Mouse (Mus musculus) mesoderm, embryonic 11.5 days (tissue): Measurements from ENCODE around the gene Tubgcp4.

ENCODE experiments used
- DNase-seq: peaks from one replicate; pipeline ENCODE4 v3.0.0-alpha.2; 2012; ENCODE audit warnings: low read depth, low spot score

The Tubgcp4 gene

GRCm38 (mm10) chr2:121195466-121195865 lies 25.0 kb downstream of the Tubgcp4 start:
- no peak for DNase-seq

GRCm38 (mm10) chr2:121204276-121204675 lies 33.8 kb downstream of the Tubgcp4 start:
- no peak for DNase-seq

DNA sequence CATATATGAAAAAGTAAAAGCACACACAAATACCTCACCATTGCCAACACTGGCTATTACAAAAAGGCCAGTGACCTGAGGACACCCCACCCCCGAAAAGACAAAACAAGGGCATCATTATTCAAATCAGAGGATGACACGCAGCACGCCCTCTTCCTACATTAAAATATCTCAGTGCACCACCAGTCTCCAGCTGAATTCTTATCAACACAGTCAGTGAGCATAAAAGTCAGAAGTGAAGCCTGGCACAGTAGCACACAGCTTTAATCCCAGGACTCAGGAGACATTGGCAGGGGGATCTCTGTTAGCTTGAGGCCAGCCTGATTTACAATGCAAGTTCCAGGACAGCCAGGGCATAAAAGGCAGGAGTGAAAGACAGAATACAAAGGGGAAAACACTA lies 36.1 kb downstream of the Tubgcp4 start:
- DNase-seq, result no peak

GRCm38 (mm10) chr2:121214491-121214890 lies 44.0 kb downstream of the Tubgcp4 start:
- no peak for DNase-seq

DNA sequence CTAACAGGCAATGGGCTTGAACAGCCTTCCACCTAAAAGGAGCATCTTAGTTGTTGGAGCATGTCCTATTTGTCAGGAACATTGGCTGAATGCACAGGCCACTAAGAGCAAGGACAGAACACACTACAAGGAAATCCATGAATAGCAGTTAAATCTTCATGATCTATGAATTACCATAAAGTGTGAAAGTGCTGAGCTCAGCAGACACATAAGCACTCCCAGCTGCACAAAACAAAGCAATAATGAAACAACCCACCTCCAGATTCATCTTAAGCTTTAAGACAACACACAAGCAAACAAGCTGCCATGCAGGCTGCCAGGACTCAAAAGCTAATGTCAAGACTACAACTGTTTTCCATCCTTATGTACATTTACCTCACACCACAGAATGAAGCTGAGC lies 48.7 kb downstream of the Tubgcp4 start:
- no peak for DNase-seq

- no peak for DNase-seq
Observed at GRCm38 (mm10) chr2:121219994-121220393, 49.5 kb downstream of the Tubgcp4 start.

DNA sequence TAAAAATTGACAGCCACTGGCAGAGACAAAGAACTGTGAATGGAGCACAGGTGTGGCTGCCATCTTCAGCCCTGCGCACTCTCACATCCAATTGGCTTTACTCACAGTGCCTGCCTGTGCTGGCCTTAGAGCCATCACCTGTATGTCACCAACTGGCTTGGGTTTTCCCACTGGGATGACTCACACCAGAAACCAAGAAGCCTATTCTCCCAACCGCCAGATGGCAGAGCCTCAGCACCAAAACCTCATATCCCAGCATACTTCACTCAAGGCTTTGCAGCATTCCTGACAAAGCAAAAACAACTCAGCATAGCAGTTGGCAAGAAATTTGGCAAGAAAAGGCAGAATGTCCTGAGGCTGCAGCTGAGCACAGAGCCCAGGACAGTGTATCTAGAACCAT lies 52.6 kb downstream of the Tubgcp4 start:
- no peak for DNase-seq

DNA sequence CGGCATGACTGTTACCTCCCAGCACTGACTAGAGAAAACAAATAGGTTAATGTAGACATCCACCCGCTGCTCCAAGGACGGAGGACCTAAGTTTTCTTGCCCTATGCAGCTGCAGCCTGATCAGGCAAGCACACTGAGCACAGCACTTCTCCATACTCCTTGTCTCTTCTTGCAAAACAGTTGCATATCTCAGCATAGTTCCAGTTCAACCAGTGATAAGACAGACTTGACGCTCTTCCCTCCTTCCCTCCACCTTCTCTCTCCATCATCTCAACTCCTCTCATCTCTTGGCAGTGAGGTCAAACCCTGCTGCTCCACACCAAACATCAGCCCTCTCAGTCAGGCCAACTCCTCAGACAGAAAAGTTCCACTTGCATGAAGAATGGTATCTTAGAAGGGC lies 57.7 kb downstream of the Tubgcp4 start:
- DNase-seq, result no peak

DNA sequence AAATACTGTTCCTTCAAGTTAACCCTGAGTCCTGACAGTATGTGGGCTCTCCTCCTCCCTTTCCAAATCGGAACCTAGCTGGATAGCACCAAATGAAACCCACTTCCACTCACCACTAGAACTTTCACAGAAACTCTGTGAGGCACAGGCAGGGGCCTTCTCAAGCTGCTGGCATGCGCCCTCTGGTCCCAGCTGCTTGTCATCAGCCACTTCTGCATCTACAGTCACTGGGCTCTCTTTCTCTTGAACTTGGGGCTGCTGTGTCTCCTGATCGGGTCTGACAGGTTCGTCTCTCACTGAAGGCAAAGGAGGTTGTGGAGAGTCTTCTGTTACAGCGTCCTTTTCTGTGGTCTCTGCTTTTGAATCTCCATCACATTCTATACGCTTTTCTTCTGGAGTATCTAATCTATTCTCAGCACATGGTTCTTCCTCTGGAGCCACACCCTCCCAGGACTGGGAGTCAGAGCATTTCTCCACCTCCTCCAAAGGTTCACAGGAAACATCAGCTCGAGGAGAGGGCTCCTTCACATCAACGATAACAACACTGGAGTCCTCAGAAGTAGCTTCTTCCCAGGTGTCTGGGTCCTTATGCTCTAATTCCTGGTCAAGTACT lies 65.1 kb downstream of the Tubgcp4 start:
- DNase-seq, result no peak

DNA sequence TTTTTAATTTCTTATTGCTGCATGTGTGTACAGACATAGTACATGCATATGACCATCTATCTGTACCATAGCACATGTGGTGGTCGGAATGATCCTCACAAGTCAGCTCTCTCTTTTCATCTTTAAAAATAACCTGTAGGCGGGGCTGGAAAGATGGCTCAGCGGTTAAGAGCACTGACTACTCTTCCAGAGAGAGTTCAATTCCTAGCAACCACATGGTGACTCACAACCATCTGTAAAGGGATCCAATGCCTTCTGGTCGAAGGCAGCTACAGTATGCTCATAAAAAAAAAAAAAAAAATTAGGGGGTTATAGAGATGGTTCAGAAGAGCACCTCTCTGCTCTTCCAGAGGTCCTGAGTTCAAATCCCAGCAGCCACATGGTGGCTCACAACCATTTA lies 69.0 kb downstream of the Tubgcp4 start:
- no peak for DNase-seq

DNA sequence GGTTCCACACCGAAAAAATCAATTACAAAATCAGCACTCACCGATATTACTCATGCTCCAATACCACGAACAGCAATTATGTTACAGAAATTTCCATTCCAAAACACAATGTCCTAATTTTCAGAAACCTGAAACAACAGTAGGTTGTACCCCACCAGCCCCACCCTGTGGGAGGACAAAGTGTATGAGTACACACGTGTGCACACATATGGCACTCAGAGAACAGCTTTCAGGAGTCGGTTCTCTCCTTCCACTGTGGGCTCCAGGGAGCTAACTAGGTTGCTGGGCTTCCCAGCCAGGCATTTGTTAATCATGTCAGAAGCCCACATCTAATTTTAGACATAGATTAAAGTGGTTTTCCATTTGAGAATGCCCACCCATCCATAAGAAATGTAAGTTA lies 73.6 kb downstream of the Tubgcp4 start:
- DNase-seq, result no peak
